Mouse (Mus musculus) hindbrain, embryonic 10.5 days (tissue): ENCODE results near the gene Rps27l. TPM values are rescaled to one million over a fixed set of nuclear protein-coding genes. Genes with fewer than 3 reads are reported as not detected.

Experiments used
- DNase-seq: peaks from one replicate; pipeline ENCODE4 v3.0.0-alpha.2; 2017; ENCODE audit warnings: low spot score
- H3K27ac ChIP-seq: fragments of 300-500 bp; sonication (generic); 2 replicates; pipeline ENCODE4 v1.5.1; 2016; ENCODE audit warnings: mild to moderate bottlenecking, moderate library complexity
- H3K27me3 ChIP-seq: fragments of 300-500 bp; sonication (generic); 2 replicates; pipeline ENCODE4 v1.6.1; 2016; ENCODE audit warnings: mild to moderate bottlenecking; ENCODE audit not compliant: poor library complexity, insufficient read depth, severe bottlenecking
- H3K36me3 ChIP-seq: fragments of 300-500 bp; sonication (generic); 2 replicates; pipeline ENCODE4 v1.6.1; 2016; ENCODE audit warnings: mild to moderate bottlenecking, moderate library complexity
- H3K4me1 ChIP-seq: fragments of 300-500 bp; sonication (generic); replicated peaks from 2 replicates; pipeline ENCODE4 v1.6.1; 2016; ENCODE audit warnings: mild to moderate bottlenecking
- H3K4me3 ChIP-seq: fragments of 300-500 bp; sonication (generic); 2 replicates; pipeline ENCODE4 v1.5.1; 2016; ENCODE audit warnings: mild to moderate bottlenecking, moderate library complexity
- H3K9me3 ChIP-seq: fragments of 300-500 bp; sonication (generic); 2 replicates; pipeline ENCODE4 v1.6.1; 2016; ENCODE audit warnings: mild to moderate bottlenecking, moderate library complexity
- WGBS: fragments of 180-500 bp; shearing (Covaris S2); methylation state at CpG from one replicate; pipeline ENCODE4 v1.1.7; 2016; 5-methylcytosine and 5-hydroxymethylcytosine counted together
- polyA plus RNA-seq: library from polyadenylated mRNA; unstranded; fragments of >200 nt; fragmentation: Nextera tagmentation; extraction: Ambion mirVana; gene quantifications from 2 replicates; pipeline ENCODE4 v1.2.1, GENCODE M21; 2016

The Rps27l gene
- polyA plus RNA-seq, 1 experiment from 2014 or later = 708 TPM

- H3K36me3 ChIP-seq = peaks cover 8% of the 10 kb centered on the region
- DNase-seq = peak; percentile 89
- WGBS = under 1% methylated on average over 41 of the region's 41 CpGs
Measured at GRCm38 (mm10) chr9:66974721-66975225, 28.9 kb downstream of the Rps27l start.

GRCm38 (mm10) chr9:66975239-66975645 is 29.4 kb downstream of the Rps27l start, which contains the start of gene Lactb:
TSS of gene Lactb (minus strand) at chr9:66975484.
- no peaks in the 10 kb centered on the region for H3K9me3 ChIP-seq
- DNase-seq = peak; percentile 95
- peak within 1 kb of the TSS; percentile 78 for H3K4me3 ChIP-seq
- peaks cover 4% of the 10 kb centered on the region for H3K36me3 ChIP-seq
- H3K27me3 ChIP-seq = no peaks in the 10 kb centered on the region
- under 1% methylated on average over 32 of the region's 32 CpGs for WGBS
- peak within 1 kb of the TSS; percentile 93 for H3K27ac ChIP-seq
- peaks cover 18% of the 10 kb centered on the region for H3K4me1 ChIP-seq

More at GRCm38 (mm10) chr9:66974721-66975225, 28.9 kb downstream of the Rps27l start:
- Histone ChIP-seq H3K9me3 (no peaks in the 10 kb centered on the region), H3K4me1 (peaks cover 18% of the 10 kb centered on the region), H3K27me3 (no peaks in the 10 kb centered on the region), H3K4me3 (peak overlapping the region; percentile 78), H3K27ac (peak overlapping the region; percentile 93)

- 84% methylated on average over 5 of the region's 5 CpGs for WGBS
Measured at GRCm38 (mm10) chr9:66977121-66977520, 31.2 kb downstream of the Rps27l start.

DNA sequence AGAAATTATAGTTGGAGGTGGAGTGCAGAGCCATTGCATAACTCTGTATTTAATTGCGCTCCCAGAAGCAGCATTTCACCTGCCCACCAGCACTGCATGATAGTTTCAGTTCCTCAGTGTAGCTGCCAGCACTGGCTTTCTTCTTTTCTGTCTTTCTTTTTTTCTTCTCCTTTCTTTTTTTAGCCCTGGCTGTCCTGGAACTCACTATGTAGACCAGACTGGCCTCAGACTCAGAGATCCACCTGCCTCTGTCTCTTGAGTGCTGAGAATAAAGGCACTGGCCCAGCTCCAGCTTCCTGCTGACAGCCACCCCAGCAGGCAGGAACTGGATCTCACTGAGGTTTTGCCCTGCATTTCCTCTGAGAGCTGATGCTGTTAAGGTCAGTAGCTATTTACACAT is 32.1 kb downstream of the Rps27l start:
- whole genome bisulfite sequencing = 88% methylated on average over 1 of the region's 1 CpGs
- no peaks in the 10 kb centered on the region for H3K9me3 ChIP-seq
- no peaks in the 10 kb centered on the region for H3K36me3 ChIP-seq
- no peaks in the 10 kb centered on the region for H3K27me3 ChIP-seq
- H3K27ac ChIP-seq = no peak overlapping the region
- H3K4me3 ChIP-seq = no peak overlapping the region
- no peak for DNase-seq
- peaks cover 18% of the 10 kb centered on the region for H3K4me1 ChIP-seq

More at GRCm38 (mm10) chr9:66977121-66977520, 31.2 kb downstream of the Rps27l start:
- no peak for DNase-seq
- H3K4me1 ChIP-seq = peaks cover 18% of the 10 kb centered on the region
- H3K27me3 ChIP-seq = no peaks in the 10 kb centered on the region
- H3K36me3 ChIP-seq = no peaks in the 10 kb centered on the region
- no peak overlapping the region for H3K27ac ChIP-seq
- no peak overlapping the region for H3K4me3 ChIP-seq
- no peaks in the 10 kb centered on the region for H3K9me3 ChIP-seq

DNA sequence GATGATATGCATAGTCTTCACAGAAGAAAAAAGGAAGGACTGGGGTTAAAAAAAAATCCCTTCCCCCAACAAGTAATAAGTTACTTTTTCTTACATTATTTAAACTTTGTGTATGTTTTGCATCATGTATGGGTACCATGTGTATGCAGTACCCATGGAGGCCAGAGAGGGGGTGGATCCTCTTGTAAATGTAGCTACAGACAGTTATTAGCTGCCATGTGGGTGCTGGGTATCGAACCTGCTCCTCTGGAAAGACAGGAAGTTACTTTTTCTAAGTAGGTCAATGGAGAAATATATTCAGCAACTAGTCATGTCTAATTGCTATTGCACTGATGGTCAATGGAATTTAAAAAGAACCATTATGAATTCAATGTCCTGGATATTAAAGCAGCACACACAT is 32.6 kb downstream of the Rps27l start:
- no peaks in the 10 kb centered on the region for H3K9me3 ChIP-seq
- DNase-seq = no peak
- H3K36me3 ChIP-seq = no peaks in the 10 kb centered on the region
- no peak overlapping the region for H3K4me3 ChIP-seq
- no peak overlapping the region for H3K27ac ChIP-seq
- WGBS = 83% methylated on average over 1 of the region's 1 CpGs
- peaks cover 21% of the 10 kb centered on the region for H3K4me1 ChIP-seq
- H3K27me3 ChIP-seq = no peaks in the 10 kb centered on the region

GRCm38 (mm10) chr9:66980458-66980857 is 34.6 kb downstream of the Rps27l start:
- no peak overlapping the region for H3K27ac ChIP-seq
- no peaks in the 10 kb centered on the region for H3K36me3 ChIP-seq
- H3K9me3 ChIP-seq = no peaks in the 10 kb centered on the region
- H3K4me3 ChIP-seq = no peak overlapping the region
- no peaks in the 10 kb centered on the region for H3K27me3 ChIP-seq
- WGBS = 16% methylated on average over 5 of the region's 5 CpGs
- H3K4me1 ChIP-seq = peaks cover 14% of the 10 kb centered on the region
- DNase-seq = peak; percentile 78

DNA sequence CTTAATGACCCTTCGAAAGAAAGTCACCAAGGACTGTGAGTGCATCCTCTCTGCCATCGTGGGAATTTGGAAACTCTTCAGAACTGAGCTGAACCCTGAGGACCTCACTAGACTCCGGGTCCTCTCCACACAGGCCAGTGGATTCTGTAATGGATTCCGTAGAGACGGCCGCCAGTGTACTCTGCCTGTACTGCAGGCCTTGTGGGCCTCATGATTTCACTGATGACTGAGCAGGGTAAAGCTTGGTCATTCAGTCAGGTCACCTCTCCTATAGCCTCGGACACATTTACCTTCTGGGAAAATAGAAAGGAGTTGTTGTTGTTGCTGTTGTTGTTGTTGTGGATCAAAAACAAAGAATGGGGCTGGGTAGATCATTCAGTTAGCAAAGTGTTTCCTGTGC is 36.2 kb downstream of the Rps27l start:
- H3K4me3 ChIP-seq = no peak overlapping the region
- H3K9me3 ChIP-seq = no peaks in the 10 kb centered on the region
- peaks cover 11% of the 10 kb centered on the region; the same call in 1 of the 2 replicates for H3K4me1 ChIP-seq
- no peaks in the 10 kb centered on the region for H3K36me3 ChIP-seq
- no peak overlapping the region for H3K27ac ChIP-seq
- H3K27me3 ChIP-seq = no peaks in the 10 kb centered on the region
- DNase-seq = no peak
- WGBS = 81% methylated on average over 7 of the region's 7 CpGs

GRCm38 (mm10) chr9:66985377-66985776 is 39.5 kb downstream of the Rps27l start:
- Histone ChIP-seq H3K9me3 (no peaks in the 10 kb centered on the region), H3K27me3 (no peaks in the 10 kb centered on the region), H3K27ac (no peak overlapping the region), H3K4me3 (no peak overlapping the region), H3K36me3 (no peaks in the 10 kb centered on the region), H3K4me1 (peaks cover 28% of the 10 kb centered on the region)
- DNase-seq = no peak
- 77% methylated on average over 7 of the region's 7 CpGs for WGBS

DNA sequence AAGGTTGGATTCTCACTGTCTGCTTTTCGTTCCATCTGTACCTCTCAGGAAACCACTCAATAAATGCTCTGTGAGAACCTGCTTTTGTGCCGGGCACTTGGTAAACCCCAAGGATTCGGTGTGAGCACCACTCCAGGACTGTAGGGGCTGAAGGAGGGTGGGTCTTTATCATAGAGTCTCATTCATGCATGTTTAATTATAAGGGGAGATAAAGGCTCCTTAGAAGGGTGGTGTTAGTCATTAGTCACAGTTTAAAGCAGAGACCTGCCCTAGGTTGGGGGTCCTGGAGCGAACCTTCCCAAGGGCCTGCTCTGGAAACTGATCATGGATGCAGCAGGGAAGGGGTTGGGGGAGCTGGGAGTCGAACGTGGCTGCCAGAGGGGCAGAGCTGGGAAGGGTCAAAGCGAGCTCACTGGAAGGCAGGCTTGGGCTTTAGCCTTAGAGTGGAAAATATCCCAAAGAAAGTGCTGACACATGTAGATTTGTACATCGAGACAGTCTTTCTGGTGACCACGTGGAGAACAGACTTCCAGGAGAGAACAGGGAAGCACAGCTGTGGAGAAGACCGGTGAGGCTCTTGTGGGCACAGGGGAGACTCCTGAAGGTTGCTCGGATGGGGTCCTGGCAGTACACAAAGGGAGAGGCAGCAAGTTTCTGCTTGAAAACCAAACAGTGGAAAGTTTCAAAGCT is 42.5 kb downstream of the Rps27l start:
- Histone ChIP-seq H3K9me3 (no peaks in the 10 kb centered on the region), H3K27ac (no peak overlapping the region)
- 69% methylated on average over 11 of the region's 11 CpGs for whole genome bisulfite sequencing

GRCm38 (mm10) chr9:66988888-66989414 is 43.1 kb downstream of the Rps27l start:
- DNase-seq = no peak
- Histone ChIP-seq H3K27ac (no peak overlapping the region), H3K27me3 (no peaks in the 10 kb centered on the region), H3K9me3 (no peaks in the 10 kb centered on the region), H3K4me3 (no peak overlapping the region), H3K36me3 (no peaks in the 10 kb centered on the region), H3K4me1 (peaks cover 27% of the 10 kb centered on the region)
- WGBS = 56% methylated on average over 6 of the region's 6 CpGs

More for the DNA sequence above, 42.5 kb downstream of the Rps27l start:
- no peaks in the 10 kb centered on the region for H3K36me3 ChIP-seq
- H3K4me1 ChIP-seq = peaks cover 28% of the 10 kb centered on the region
- H3K4me3 ChIP-seq = no peak overlapping the region
- DNase-seq = no peak
- H3K27me3 ChIP-seq = no peaks in the 10 kb centered on the region

- no peaks in the 10 kb centered on the region for H3K27me3 ChIP-seq
- H3K36me3 ChIP-seq = no peaks in the 10 kb centered on the region
- H3K4me1 ChIP-seq = peaks cover 27% of the 10 kb centered on the region
- H3K4me3 ChIP-seq = no peak overlapping the region
- DNase-seq = no peak
- H3K9me3 ChIP-seq = no peaks in the 10 kb centered on the region
- H3K27ac ChIP-seq = no peak overlapping the region
- 79% methylated on average over 6 of the region's 6 CpGs for WGBS
Measured at GRCm38 (mm10) chr9:66989581-66989980, 43.7 kb downstream of the Rps27l start.

GRCm38 (mm10) chr9:66990046-66990445 is 44.2 kb downstream of the Rps27l start:
- H3K9me3 ChIP-seq = no peaks in the 10 kb centered on the region
- H3K4me1 ChIP-seq = peaks cover 27% of the 10 kb centered on the region
- H3K36me3 ChIP-seq = no peaks in the 10 kb centered on the region
- H3K27me3 ChIP-seq = no peaks in the 10 kb centered on the region
- no peak overlapping the region for H3K27ac ChIP-seq
- 92% methylated on average over 5 of the region's 5 CpGs for WGBS
- no peak for DNase-seq
- H3K4me3 ChIP-seq = no peak overlapping the region

DNA sequence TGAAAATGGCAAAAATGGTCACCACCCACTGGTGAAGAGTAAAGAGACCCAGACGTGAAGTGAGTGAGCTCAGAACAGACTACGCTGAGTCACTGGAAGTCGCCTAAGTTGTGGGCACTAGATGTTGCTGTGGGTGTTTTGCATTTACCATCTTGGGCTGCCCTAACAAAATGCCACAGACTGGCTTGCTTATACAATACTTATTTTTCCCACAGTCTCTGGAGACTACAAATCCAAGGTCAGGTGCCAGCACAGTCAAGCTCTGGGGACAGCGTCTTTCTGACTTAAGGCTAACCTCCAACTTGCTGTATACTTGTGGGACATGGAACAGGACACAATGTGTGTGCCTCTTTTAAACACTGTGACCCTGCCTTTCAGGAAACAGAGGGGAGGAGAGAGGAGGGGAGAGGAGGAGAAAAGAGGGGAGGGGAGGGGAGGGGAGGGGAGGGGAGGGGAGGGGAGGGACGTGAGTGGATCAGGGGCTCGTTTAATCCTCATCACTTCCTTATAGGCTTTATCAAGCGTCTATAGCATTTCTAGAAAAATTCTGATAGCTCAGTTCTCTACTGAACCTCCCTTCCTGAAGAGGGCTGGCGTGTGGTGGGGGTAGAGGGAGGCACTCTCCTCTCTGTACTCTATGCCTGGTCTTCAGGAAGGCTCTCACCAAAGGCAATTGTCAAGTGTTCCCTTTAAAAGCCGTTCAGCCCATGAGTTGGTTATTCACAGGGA is 45.3 kb downstream of the Rps27l start:
- H3K9me3 ChIP-seq = no peaks in the 10 kb centered on the region
- peaks cover 23% of the 10 kb centered on the region for H3K4me1 ChIP-seq
- H3K27me3 ChIP-seq = no peaks in the 10 kb centered on the region
- no peak overlapping the region for H3K27ac ChIP-seq
- no peaks in the 10 kb centered on the region for H3K36me3 ChIP-seq
- DNase-seq = no peak
- H3K4me3 ChIP-seq = no peak overlapping the region
- WGBS = 67% methylated on average over 9 of the region's 9 CpGs
